Mouse (Mus musculus) bone marrow, adult 2 months (tissue): ENCODE data around the gene Acp6.

Experiments
- CTCF ChIP-seq: fragments of 200-500 bp; IDR thresholded peaks from 2 replicates; pipeline ENCODE4 v1.5.1; 2011; ENCODE audit warnings: low read length, control low read depth; ENCODE audit not compliant: control insufficient read depth, insufficient read depth
- POLR2A ChIP-seq: fragments of 200-500 bp; IDR thresholded peaks from 2 replicates; pipeline ENCODE4 v1.6.1; 2011; ENCODE audit warnings: low read depth, mild to moderate bottlenecking, control low read depth, low read length, borderline replicate concordance; ENCODE audit not compliant: control insufficient read depth

GRCm38 (mm10) chr3:97206521-97206920 is 47.9 kb downstream of the Acp6 start:
- TF ChIP-seq CTCF (no peak), POLR2A (no peak)
